Mouse (Mus musculus) MEL (cell line): ENCODE data around the gene Rpain.

Experiments
- CTCF ChIP-seq, 3 experiments: IDR thresholded peaks in 2 of 3; conservative IDR thresholded peaks in 1 of 3; 2 replicates each; pipeline ENCODE4 v1.5.1; 2011 to 2012; ENCODE audit warnings: low read length in 3 of 3, low read depth in 2 of 3, mild to moderate bottlenecking in 2 of 3, improper control_type of control experiment in 1 of 3, inconsistent platforms in 1 of 3, mixed read lengths in 1 of 3, moderate library complexity in 1 of 3; ENCODE audit not compliant: control insufficient read depth in 1 of 3, insufficient read depth in 1 of 3, poor library complexity in 1 of 3, severe bottlenecking in 1 of 3
- EP300 ChIP-seq, 2 experiments: IDR thresholded peaks; 2 replicates each; pipeline ENCODE4 v1.6.1; 2011; ENCODE audit warnings: improper control_type of control experiment in 2 of 2, low read length in 2 of 2, low read depth in 1 of 2, mild to moderate bottlenecking in 1 of 2
- JUND ChIP-seq: IDR thresholded peaks from 2 replicates; pipeline ENCODE4 v1.6.1; 2011; ENCODE audit warnings: low read depth, mild to moderate bottlenecking, improper control_type of control experiment, low read length
- MAX ChIP-seq: IDR thresholded peaks from 2 replicates; pipeline ENCODE4 v1.6.1; 2011; ENCODE audit warnings: low read length, improper control_type of control experiment
- POLR2A ChIP-seq, 2 experiments: IDR thresholded peaks; 2 replicates each; pipeline ENCODE4 v1.6.1; 2011 to 2012; ENCODE audit warnings: low read length in 2 of 2, mild to moderate bottlenecking in 2 of 2, control low read depth in 1 of 2, improper control_type of control experiment in 1 of 2, low read depth in 1 of 2, moderate library complexity in 1 of 2; ENCODE audit not compliant: control insufficient read depth in 1 of 2, insufficient read depth in 1 of 2, poor library complexity in 1 of 2

DNA sequence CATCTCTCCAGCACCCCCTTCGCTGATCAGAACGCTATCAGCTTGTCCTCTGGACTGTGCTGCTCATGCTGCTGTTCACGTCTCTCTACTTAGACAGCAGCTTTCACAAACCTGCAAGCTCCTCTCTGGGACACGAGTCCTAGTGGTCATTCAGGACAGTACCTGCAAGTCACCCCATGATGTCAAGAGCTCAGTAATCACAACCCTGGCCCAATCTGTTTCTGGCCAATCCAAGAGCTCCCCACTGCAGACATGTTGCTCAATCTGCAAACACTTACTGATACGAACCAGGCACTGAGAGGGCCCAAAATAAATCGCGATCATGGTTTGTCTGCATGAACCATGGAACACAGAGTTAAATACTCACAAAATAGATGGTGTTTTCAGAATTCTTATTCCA, 42.7 kb downstream of the Rpain start:
- TF ChIP-seq EP300 (IDR thresholded peaks at IDR 0.05; ENCODE audit: low read depth in 1 of 2, low read length in 2 of 2), result no peak
- no peak for TF ChIP-seq MAX
- TF ChIP-seq POLR2A (IDR thresholded peaks at IDR 0.05; ENCODE audit: control insufficient read depth in 1 of 2, insufficient read depth in 1 of 2, low read depth in 1 of 2, low read length in 2 of 2, poor library complexity in 1 of 2), result no peak
- TF ChIP-seq JUND, result no peak
- 0 out of 6 replicates have a peak, but pooled peaks of 1 of the 3 experiments have one; percentile 8 for TF ChIP-seq CTCF (IDR thresholded peaks at IDR 0.05 in 2 of 3, conservative IDR thresholded peaks at IDR 0.05 in 1 of 3; ENCODE audit: control insufficient read depth in 1 of 3, insufficient read depth in 1 of 3, low read depth in 2 of 3, low read length in 3 of 3, poor library complexity in 1 of 3, severe bottlenecking in 1 of 3)
